Comparison of ENCODE assay signal across 8 mouse cellular contexts in the genomic region with DNA sequence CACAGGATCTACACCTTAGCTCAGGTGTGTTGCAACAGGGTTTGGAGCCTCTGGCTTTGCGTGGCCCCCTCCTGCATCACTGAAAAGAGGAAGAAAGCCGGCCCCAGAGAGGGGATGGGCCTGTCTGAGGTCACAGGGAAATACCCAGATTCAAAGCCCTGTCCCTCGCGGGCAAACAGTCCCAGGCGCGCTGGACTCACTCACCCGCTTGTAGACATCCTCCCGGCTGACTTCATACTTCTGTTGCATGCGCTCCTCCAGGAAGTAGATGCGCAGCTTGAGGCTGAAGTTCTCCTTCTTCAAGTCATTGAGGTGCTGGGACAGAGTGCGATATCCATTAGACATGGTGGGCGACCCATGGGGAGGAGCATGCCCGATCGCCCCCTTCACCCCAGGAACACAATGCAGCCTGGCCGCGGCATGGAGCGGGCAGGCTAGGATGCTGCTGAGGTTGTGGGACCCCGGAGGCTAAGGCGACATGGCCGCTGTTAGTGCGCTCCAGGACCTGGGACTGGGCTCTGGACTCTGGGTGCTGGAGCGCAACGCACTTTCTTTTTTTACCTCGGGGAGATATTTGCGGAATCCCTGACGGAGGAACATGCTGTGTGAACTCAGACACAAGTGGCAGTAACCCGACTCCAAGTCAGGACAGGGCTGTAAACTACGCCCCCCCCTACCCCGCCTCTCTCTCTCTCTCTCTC.
DNase-seq lines count a peak whose midpoint lies in the region; ATAC-seq and TF ChIP-seq lines count a peak whose summit lies in the region.

No protein-coding gene starts in this region.

- peak; percentile 25 for TF ChIP-seq EP300 in heart, adult 2 months (IDR thresholded peaks at IDR 0.05; ENCODE audit: insufficient read depth, low read depth, low read length)

- H3K27ac ChIP-seq in heart, adult 2 months, result peak overlapping the region; percentile 96
- no peak overlapping the region for H3K27ac ChIP-seq in lung, embryonic 15.5 days

- H3K79me2 ChIP-seq in heart, adult 2 months (replicated peaks; ENCODE audit: control insufficient read depth, insufficient read depth, low read length), result no peaks in the 10 kb centered on the region

- H3K4me1 ChIP-seq in heart, adult 2 months (ENCODE audit: control insufficient read depth, insufficient read depth, low read length), result no peaks in the 10 kb centered on the region; the same call in none of the 2 replicates
- H3K4me1 ChIP-seq in lung, embryonic 15.5 days, result peaks cover 5% of the 10 kb centered on the region

- no peaks in the 10 kb centered on the region for H3K27me3 ChIP-seq in heart, adult 2 months (ENCODE audit: control insufficient read depth, insufficient read depth, low read length)
- peaks cover 17% of the 10 kb centered on the region for H3K27me3 ChIP-seq in lung, embryonic 15.5 days

- H3K4me3 ChIP-seq in heart, adult 2 months, result peak overlapping the region; percentile 62
- H3K4me3 ChIP-seq in lung, embryonic 15.5 days, result peak overlapping the region; percentile 41

- peak; percentile 67; the same call in 1 of the 2 replicates for ATAC-seq in lung, embryonic 15.5 days (ENCODE audit: borderline replicate concordance, extremely low read depth, low FRiP score, low TSS enrichment)
- peak; percentile 78 for ATAC-seq in neutrophil, adult 5-6 weeks (ENCODE audit: extremely low read depth, insufficient number of reproducible peaks, low FRiP score, poor library complexity, severe bottlenecking)

- intact Hi-C loops in heart, adult 2 months (cut with DNase I), result no loop called here

- WGBS in heart, adult 2 months, result under 1% methylated on average over 29 of the region's 29 CpGs
- 1% methylated on average over 29 of the region's 29 CpGs for WGBS in lung, embryonic 15.5 days

- peak; percentile 73 to 78 for DNase-seq in B cell, adult 2 months
- DNase-seq in embryo, embryonic 10 days (ENCODE audit: low spot score), result peak; percentile 58
- DNase-seq in heart, adult 2 months, result peak; percentile 69 to 71
- DNase-seq in kidney, adult 11 months, result peak; percentile 48
- no peak for DNase-seq in cerebellum, adult 18-20 months
- DNase-seq in layer of hippocampus, postnatal 14 days (ENCODE audit: low spot score in 2 of 2), result no peak

- peak overlapping the region; percentile 80 for H3K4me2 ChIP-seq in lung, embryonic 15.5 days

- TF ChIP-seq CTCF in heart, adult 2 months (IDR thresholded peaks at IDR 0.05), result no peak

- H3K9ac ChIP-seq in heart, adult 2 months (ENCODE audit: low read depth, low read length), result peak overlapping the region; percentile 80
- H3K9ac ChIP-seq in lung, embryonic 15.5 days, result peak overlapping the region; percentile 25; the same call in 1 of the 2 replicates

- 0 out of 2 replicates have a peak, but pooled peaks cover under 1% of the 10 kb centered on the region for H3K36me3 ChIP-seq in heart, adult 2 months (ENCODE audit: control insufficient read depth, insufficient read depth, low read length)
- no peaks in the 10 kb centered on the region for H3K36me3 ChIP-seq in lung, embryonic 15.5 days

- H3K9me3 ChIP-seq in lung, embryonic 15.5 days, result no peaks in the 10 kb centered on the region

- TF ChIP-seq POLR2A in heart, adult 2 months (IDR thresholded peaks at IDR 0.05; ENCODE audit: insufficient read depth, low read depth, low read length), result peak; percentile 94

Comparison
In these comparisons a context has a peak if more than half of its experiments do, and no peak if none do; other contexts are left out.
1. DNase-seq: peak in B cell, adult 2 months (2 of 2), embryo, embryonic 10 days (single experiment), heart, adult 2 months (2 of 2) and kidney, adult 11 months (single experiment); none in cerebellum, adult 18-20 months (0 of 2) and layer of hippocampus, postnatal 14 days (0 of 2).